ENCODE assay signal across 22 mouse cellular contexts in genomic region chr5:114087875-114088480, GRCm38 (mm10). TPM values are rescaled to one million over a fixed set of nuclear protein-coding genes. Genes with fewer than 3 reads are reported as not detected.
DNase-seq lines count a peak whose midpoint lies in the region; ATAC-seq and TF ChIP-seq lines count a peak whose summit lies in the region.
"Had no signal": no experiment of that assay in that cellular context is flagged by ENCODE, and none has a peak within 500 bp of the region (broad histone marks: within the 10 kb centered on the region; RNA-seq: fewer than 3 reads in every experiment).

No protein-coding gene starts in this region.

- WGBS in cerebellum, adult 2 months, result 17% methylated on average over 12 of the region's 12 CpGs
- 75% methylated on average over 12 of the region's 12 CpGs for WGBS in forebrain, embryonic 14.5 days

- no peak overlapping the region for H3K9ac ChIP-seq in forebrain, embryonic 14.5 days (ENCODE audit: low read length)
- H3K9ac ChIP-seq: embryonic facial prominence, embryonic 13.5 days; lung, embryonic 14.5 days; midbrain, embryonic 12.5 days; stomach, embryonic 15.5 days had no signal

- no peaks in the 10 kb centered on the region for H3K36me3 ChIP-seq in forebrain, embryonic 14.5 days (ENCODE audit: control insufficient read depth, insufficient read depth, low read length)
- H3K36me3 ChIP-seq: embryonic facial prominence, embryonic 13.5 days; heart, embryonic 10.5 days; midbrain, embryonic 12.5 days; stomach, embryonic 15.5 days had no signal

- TF ChIP-seq POLR2A in cerebellum, adult 2 months (IDR thresholded peaks at IDR 0.05; ENCODE audit: borderline replicate concordance, insufficient read depth, low read length), result no peak

- ATAC-seq in forebrain, embryonic 14.5 days, result no peak
- ATAC-seq: activated CD4-positive, CD25-positive, alpha-beta regulatory T cell, adult 4 months had no signal

- H3K4me2 ChIP-seq in forebrain, embryonic 14.5 days (ENCODE audit: low read length), result no peak overlapping the region
- H3K4me2 ChIP-seq: embryonic facial prominence, embryonic 13.5 days; lung, embryonic 14.5 days; midbrain, embryonic 12.5 days; stomach, embryonic 15.5 days had no signal

- no peaks in the 10 kb centered on the region for H3K27me3 ChIP-seq in cerebellum, adult 2 months (ENCODE audit: control insufficient read depth, insufficient read depth, low read length)
- H3K27me3 ChIP-seq in forebrain, embryonic 14.5 days (replicated peaks; ENCODE audit: control insufficient read depth, insufficient read depth, low read length), result no peaks in the 10 kb centered on the region
- H3K27me3 ChIP-seq: embryonic facial prominence, embryonic 13.5 days; stomach, embryonic 15.5 days had no signal

- peak overlapping the region; percentile 48 for H3K4me3 ChIP-seq in cerebellum, adult 2 months (replicated peaks; ENCODE audit: insufficient read depth, low read depth, low read length)
- H3K4me3 ChIP-seq in forebrain, embryonic 14.5 days (ENCODE audit: low read depth, low read length), result no peak overlapping the region
- H3K4me3 ChIP-seq: embryonic facial prominence, embryonic 13.5 days; heart, embryonic 10.5 days; midbrain, embryonic 12.5 days; stomach, embryonic 15.5 days had no signal

- DNase-seq in right cerebral cortex, adult 18-20 months, result peak; percentile 61
- DNase-seq in right cerebral cortex, postnatal 4 days, result no peak
- DNase-seq in cerebellum, adult 2 months, result peak; percentile 72 to 83
- peak; percentile 28 to 62 for DNase-seq in frontal cortex, postnatal 36 days (ENCODE audit: low spot score in 2 of 2)
- DNase-seq in right cerebral cortex, postnatal 25 days, result peak; percentile 30
- DNase-seq in forebrain, embryonic 14.5 days (ENCODE audit: low spot score), result no peak
- no peak for DNase-seq in spleen, postnatal 4 days (ENCODE audit: low spot score in 2 of 2)
- DNase-seq in layer of hippocampus, postnatal 36 days, result no peak
- DNase-seq: gastrocnemius, postnatal 14 days; heart, postnatal 4 days; kidney, adult 8-10 months; kidney, postnatal 36 days; lung, embryonic 14.5 days; thymus, postnatal 36 days had no signal

- no peak for TF ChIP-seq CTCF in cerebellum, adult 2 months (IDR thresholded peaks at IDR 0.05; ENCODE audit: borderline replicate concordance, insufficient read depth, low read depth, low read length)

- peak overlapping the region; percentile 72 for H3K27ac ChIP-seq in cerebellum, adult 2 months (ENCODE audit: insufficient read depth, low read length)
- no peak overlapping the region for H3K27ac ChIP-seq in forebrain, embryonic 14.5 days (ENCODE audit: low read depth, low read length)
- H3K27ac ChIP-seq: embryonic facial prominence, embryonic 13.5 days; heart, embryonic 10.5 days; macrophage; midbrain, embryonic 12.5 days; stomach, embryonic 15.5 days had no signal

- no peaks in the 10 kb centered on the region for H3K9me3 ChIP-seq in forebrain, embryonic 14.5 days (replicated peaks; ENCODE audit: control insufficient read depth, low read length)
- H3K9me3 ChIP-seq: embryonic facial prominence, embryonic 13.5 days; heart, embryonic 10.5 days; midbrain, embryonic 12.5 days; stomach, embryonic 15.5 days had no signal

- peaks cover 36% of the 10 kb centered on the region for H3K4me1 ChIP-seq in cerebellum, adult 2 months (ENCODE audit: control insufficient read depth, insufficient read depth, low read length)
- peaks cover 9% of the 10 kb centered on the region; the same call in 1 of the 2 replicates for H3K4me1 ChIP-seq in forebrain, embryonic 14.5 days (ENCODE audit: control insufficient read depth, insufficient read depth, low read length)

RNA-seq across cellular contexts. Expression of gene Svop, which starts 3.4 kb away (rescaled TPM):
- polyA plus RNA-seq in cerebellum, adult 2 months (2012; rRNA removed), result 95.3 and 95.7 TPM in 2 replicates
- polyA plus RNA-seq in forebrain, embryonic 14.5 days (2014; fragmentation: Nextera tagmentation; extraction: Ambion mirVana), result 60.5 and 80.1 TPM in 2 replicates
- total RNA-seq in layer of hippocampus, postnatal 36 days (2021), result 100 to 1,000 TPM; 170 to 175 TPM
- total RNA-seq: common myeloid progenitor, adult 5-6 weeks; gastrocnemius, postnatal 14 days; liver, adult 2 months had no signal
- polyA plus RNA-seq: activated CD4-positive, CD25-positive, alpha-beta regulatory T cell, adult 4 months; liver, adult 2 months; macrophage had no signal

RNA-seq across cellular contexts. Expression of gene Usp30, which starts 22.7 kb away (rescaled TPM):
- polyA plus RNA-seq in cerebellum, adult 2 months (2012; rRNA removed), result 42.9 and 44.1 TPM in 2 replicates
- polyA plus RNA-seq in forebrain, embryonic 14.5 days (2014; fragmentation: Nextera tagmentation; extraction: Ambion mirVana), result 13.9 and 16.9 TPM in 2 replicates
- total RNA-seq in layer of hippocampus, postnatal 36 days (2021), result 10 to 100 TPM; 37.8 to 39.3 TPM

RNA-seq across cellular contexts. Expression of gene Alkbh2, which starts 40.0 kb away (rescaled TPM):
- 10.2 and 10.9 TPM in 2 replicates for polyA plus RNA-seq in cerebellum, adult 2 months (2012; rRNA removed)
- polyA plus RNA-seq in forebrain, embryonic 14.5 days (2014; fragmentation: Nextera tagmentation; extraction: Ambion mirVana), result 6.5 and 8.3 TPM in 2 replicates
- 1 to 10 TPM; 5.8 to 5.9 TPM for total RNA-seq in layer of hippocampus, postnatal 36 days (2021)

RNA-seq across cellular contexts. Expression of gene Ung, which starts 42.2 kb away (rescaled TPM):
- 4.3 and 4.6 TPM in 2 replicates for polyA plus RNA-seq in cerebellum, adult 2 months (2012; rRNA removed)
- polyA plus RNA-seq in forebrain, embryonic 14.5 days (2014; fragmentation: Nextera tagmentation; extraction: Ambion mirVana), result 12.1 and 13.3 TPM in 2 replicates
- total RNA-seq in layer of hippocampus, postnatal 36 days (2021), result 1 to 10 TPM; 2.0 to 3.6 TPM

RNA-seq across cellular contexts. Expression of gene Acacb, which starts 58.4 kb away (rescaled TPM):
- 4.6 and 5.2 TPM in 2 replicates for polyA plus RNA-seq in cerebellum, adult 2 months (2012; rRNA removed)
- 2.4 and 3.7 TPM in 2 replicates for polyA plus RNA-seq in forebrain, embryonic 14.5 days (2014; fragmentation: Nextera tagmentation; extraction: Ambion mirVana)
- total RNA-seq in layer of hippocampus, postnatal 36 days (2021), result 1 to 10 TPM; 4.8 to 6.5 TPM

Comparison
In these comparisons a context has a peak if more than half of its experiments do, and no peak if none do; other contexts are left out.
1. DNase-seq: peak in right cerebral cortex, adult 18-20 months (single experiment), cerebellum, adult 2 months (2 of 2), frontal cortex, postnatal 36 days (2 of 2) and right cerebral cortex, postnatal 25 days (single experiment); none in right cerebral cortex, postnatal 4 days (single experiment), forebrain, embryonic 14.5 days (single experiment), spleen, postnatal 4 days (0 of 2) and layer of hippocampus, postnatal 36 days (0 of 2).